Mouse (Mus musculus) midbrain, postnatal 0 days (tissue): ENCODE data around the gene Actb. TPM values are rescaled to one million over a fixed set of nuclear protein-coding genes. Genes with fewer than 3 reads are reported as not detected.

Experiments
- ATAC-seq: fragments of 200-750 bp; cut with Nextera tagmentation; 2 replicates; pipeline ENCODE4 v1.8.0; 2017; ENCODE audit warnings: moderate number of reproducible peaks, mild to moderate bottlenecking, moderate TSS enrichment, moderate library complexity; ENCODE audit not compliant: low FRiP score
- DNase-seq: peaks from one replicate; pipeline ENCODE4 v3.0.0-alpha.2; 2015; ENCODE audit warnings: low spot score
- H3K27ac ChIP-seq: fragments of 300-500 bp; sonication (generic); 2 replicates; pipeline ENCODE4 v1.5.1; 2014; ENCODE audit warnings: low read depth, mild to moderate bottlenecking, low read length, mixed read lengths
- H3K27me3 ChIP-seq: fragments of 300-500 bp; sonication (generic); 2 replicates; pipeline ENCODE4 v1.6.1; 2014; ENCODE audit warnings: low read length, control low read depth, mixed read lengths; ENCODE audit not compliant: insufficient read depth
- H3K36me3 ChIP-seq: fragments of 300-500 bp; sonication (generic); 2 replicates; pipeline ENCODE4 v1.6.1; 2014; ENCODE audit warnings: low read length, control low read depth, mixed read lengths; ENCODE audit not compliant: insufficient read depth
- H3K4me1 ChIP-seq: fragments of 300-500 bp; sonication (generic); 2 replicates; pipeline ENCODE4 v1.6.1; 2014; ENCODE audit warnings: mild to moderate bottlenecking, control low read depth, antibody characterized with exemption, low read length, mixed read lengths; ENCODE audit not compliant: insufficient read depth
- H3K4me2 ChIP-seq: fragments of 300-500 bp; sonication (generic); 2 replicates; pipeline ENCODE4 v1.6.1; 2014; ENCODE audit warnings: low read depth, mild to moderate bottlenecking, low read length, mixed read lengths; ENCODE audit not compliant: poor library complexity, severe bottlenecking
- H3K4me3 ChIP-seq: fragments of 300-500 bp; sonication (generic); 2 replicates; pipeline ENCODE4 v1.5.1; 2014; ENCODE audit warnings: low read depth, mild to moderate bottlenecking, low read length, moderate library complexity
- H3K9ac ChIP-seq: fragments of 300-500 bp; sonication (generic); replicated peaks from 2 replicates; pipeline ENCODE4 v1.6.1; 2014; ENCODE audit warnings: mild to moderate bottlenecking, low read length, moderate library complexity, mixed read lengths; ENCODE audit not compliant: poor library complexity, severe bottlenecking
- H3K9me3 ChIP-seq: fragments of 300-500 bp; sonication (generic); 2 replicates; pipeline ENCODE4 v1.6.1; 2016; ENCODE audit warnings: low read length, control low read depth
- CTCF ChIP-seq: IDR thresholded peaks from 2 replicates; pipeline ENCODE4 v1.5.1; 2016; ENCODE audit warnings: antibody characterized with exemption, mild to moderate bottlenecking
- WGBS: fragments of 180-500 bp; shearing (Covaris S2); extraction: QIAGEN DNeasy Blood & Tissue Kit; methylation state at CpG from one replicate; pipeline ENCODE4 v1.1.7; 2014; 5-methylcytosine and 5-hydroxymethylcytosine counted together
- polyA plus RNA-seq: library from polyadenylated mRNA; unstranded; fragments of >200 nt; fragmentation: Nextera tagmentation; extraction: Ambion mirVana; gene quantifications from 2 replicates; pipeline ENCODE4 v1.2.1, GENCODE M21; 2015
- total RNA-seq: library from RNA; depleted of rRNA; stranded (reverse); fragments of >200 nt; gene quantifications from 2 replicates; pipeline ENCODE4 v1.2.3, GENCODE M21; 2014

Actb gene
- total and polyA plus RNA-seq, 2 experiments from 2014 or later: 5,191 to 17,004 TPM

- 94% methylated on average over 19 of the region's 19 CpGs for WGBS
- no peaks in the 10 kb centered on the region for H3K9me3 ChIP-seq
- peaks cover 45% of the 10 kb centered on the region for H3K36me3 ChIP-seq
- H3K4me1 ChIP-seq: no peaks in the 10 kb centered on the region; the same call in 1 of the 2 replicates
- DNase-seq (no peak), ATAC-seq (no peak)
- no peak overlapping the region for H3K27ac ChIP-seq
- no peaks in the 10 kb centered on the region for H3K27me3 ChIP-seq
- no peak overlapping the region for H3K9ac ChIP-seq
- no peak overlapping the region for H3K4me3 ChIP-seq
- no peak overlapping the region for H3K4me2 ChIP-seq
- no peak for TF ChIP-seq CTCF
Measured at GRCm38 (mm10) chr5:142886181-142886580, 20.4 kb downstream of the Actb start.

GRCm38 (mm10) chr5:142882471-142882870, 24.1 kb downstream of the Actb start:
- Histone ChIP-seq H3K36me3 (peaks cover 46% of the 10 kb centered on the region), H3K4me2 (no peak overlapping the region), H3K27me3 (no peaks in the 10 kb centered on the region), H3K4me3 (no peak overlapping the region), H3K9me3 (no peaks in the 10 kb centered on the region), H3K4me1 (no peaks in the 10 kb centered on the region; the same call in 1 of the 2 replicates), H3K9ac (no peak overlapping the region), H3K27ac (no peak overlapping the region)
- DNase-seq (no peak), ATAC-seq (no peak)
- TF ChIP-seq CTCF: no peak
- 98% methylated on average over 11 of the region's 11 CpGs for WGBS

GRCm38 (mm10) chr5:142881936-142882335, 24.6 kb downstream of the Actb start:
- H3K9ac ChIP-seq: no peak overlapping the region
- H3K27me3 ChIP-seq: no peaks in the 10 kb centered on the region
- no peak overlapping the region for H3K4me2 ChIP-seq
- no peaks in the 10 kb centered on the region for H3K9me3 ChIP-seq
- H3K4me3 ChIP-seq: no peak overlapping the region
- no peak for DNase-seq
- no peak for ATAC-seq
- TF ChIP-seq CTCF: no peak
- peaks cover 46% of the 10 kb centered on the region for H3K36me3 ChIP-seq
- H3K27ac ChIP-seq: no peak overlapping the region
- H3K4me1 ChIP-seq: no peaks in the 10 kb centered on the region; the same call in 1 of the 2 replicates
- WGBS: 87% methylated on average over 8 of the region's 8 CpGs

- WGBS: 29% methylated on average over 13 of the region's 13 CpGs
- H3K27me3 ChIP-seq: no peaks in the 10 kb centered on the region
- H3K9me3 ChIP-seq: no peaks in the 10 kb centered on the region
- no peaks in the 10 kb centered on the region; the same call in 1 of the 2 replicates for H3K4me1 ChIP-seq
- no peak overlapping the region for H3K9ac ChIP-seq
- H3K4me2 ChIP-seq: no peak overlapping the region
- H3K4me3 ChIP-seq: no peak overlapping the region
- no peak for ATAC-seq
- peaks cover 38% of the 10 kb centered on the region for H3K36me3 ChIP-seq
- no peak for TF ChIP-seq CTCF
- H3K27ac ChIP-seq: peak overlapping the region; percentile 19; the same call in 1 of the 2 replicates
- no peak for DNase-seq
Measured at GRCm38 (mm10) chr5:142880806-142881516, 25.6 kb downstream of the Actb start.

- Histone ChIP-seq H3K4me2 (no peak overlapping the region), H3K27ac (no peak overlapping the region), H3K9ac (0 out of 2 replicates have a peak overlapping the region, but pooled peaks have one; percentile 5), H3K4me3 (no peak overlapping the region), H3K27me3 (no peaks in the 10 kb centered on the region), H3K9me3 (no peaks in the 10 kb centered on the region), H3K36me3 (peaks cover 38% of the 10 kb centered on the region), H3K4me1 (no peaks in the 10 kb centered on the region; the same call in 1 of the 2 replicates)
- no peak; the same call in 1 of the 2 replicates for TF ChIP-seq CTCF
- DNase-seq: no peak
- no peak for ATAC-seq
- WGBS: 73% methylated on average over 6 of the region's 6 CpGs
Measured at GRCm38 (mm10) chr5:142880246-142880645, 26.3 kb downstream of the Actb start.
